Mouse (Mus musculus): ENCODE data around the gene Ucn2.

Ucn2 gene

DNA sequence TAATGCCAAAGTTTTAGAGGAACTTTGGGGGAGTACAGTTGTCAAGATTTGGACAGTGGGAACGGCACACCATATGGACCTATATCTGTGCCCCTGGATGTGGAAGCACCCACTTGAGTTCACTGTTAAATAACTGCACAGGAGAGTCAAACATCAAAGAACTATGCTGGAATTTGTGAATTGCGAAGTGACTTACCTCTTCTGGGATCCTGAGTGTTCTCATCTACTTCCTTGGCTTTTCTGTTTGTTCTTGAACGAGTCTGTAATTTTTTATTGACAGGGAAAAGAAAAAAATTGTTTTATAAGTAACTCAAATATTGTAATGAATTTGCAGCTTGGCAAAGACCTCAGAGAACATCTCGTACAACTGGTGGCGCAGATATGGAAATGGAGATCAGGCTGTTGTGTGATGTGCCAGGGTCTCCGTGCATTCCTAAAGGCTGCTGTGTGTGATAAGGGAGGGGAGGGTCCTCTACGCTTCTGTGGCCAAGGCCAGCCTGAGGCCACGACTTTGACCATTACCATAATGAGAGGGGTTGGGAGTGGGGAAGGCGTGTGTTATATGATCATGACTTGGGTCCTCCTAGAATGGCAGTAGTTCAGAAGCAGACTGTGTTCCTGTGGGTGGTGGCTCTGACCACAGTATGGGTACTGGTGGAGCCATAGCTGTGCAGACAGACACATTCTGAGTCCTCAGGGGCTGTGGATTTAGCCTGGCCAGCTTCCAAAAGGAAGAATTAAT is 7.0 kb downstream of the Ucn2 start:
- no peak for DNase-seq (ENCODE audit: low spot score)

DNA sequence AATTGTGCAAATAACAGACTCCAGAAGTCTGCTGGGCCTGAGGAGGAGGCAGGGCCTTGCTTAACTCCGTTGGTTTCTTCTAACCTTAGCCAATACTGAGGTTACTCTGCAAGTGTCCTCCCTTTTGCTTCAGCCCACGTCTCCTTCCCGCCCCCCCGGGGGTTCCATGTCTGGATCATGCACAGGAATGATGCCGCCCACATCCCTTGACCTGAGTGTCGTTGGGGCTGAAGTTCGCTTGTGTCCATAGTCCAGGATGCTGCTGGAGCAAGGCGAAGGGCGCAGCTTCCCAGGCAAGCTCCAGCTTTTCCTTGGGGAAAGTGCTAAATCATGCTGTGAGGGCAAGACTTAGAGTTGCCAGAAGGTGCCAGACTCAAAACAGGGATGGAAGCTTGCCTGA is 10.6 kb downstream of the Ucn2 start:
- DNase-seq (ENCODE audit: low spot score), result no peak

DNA sequence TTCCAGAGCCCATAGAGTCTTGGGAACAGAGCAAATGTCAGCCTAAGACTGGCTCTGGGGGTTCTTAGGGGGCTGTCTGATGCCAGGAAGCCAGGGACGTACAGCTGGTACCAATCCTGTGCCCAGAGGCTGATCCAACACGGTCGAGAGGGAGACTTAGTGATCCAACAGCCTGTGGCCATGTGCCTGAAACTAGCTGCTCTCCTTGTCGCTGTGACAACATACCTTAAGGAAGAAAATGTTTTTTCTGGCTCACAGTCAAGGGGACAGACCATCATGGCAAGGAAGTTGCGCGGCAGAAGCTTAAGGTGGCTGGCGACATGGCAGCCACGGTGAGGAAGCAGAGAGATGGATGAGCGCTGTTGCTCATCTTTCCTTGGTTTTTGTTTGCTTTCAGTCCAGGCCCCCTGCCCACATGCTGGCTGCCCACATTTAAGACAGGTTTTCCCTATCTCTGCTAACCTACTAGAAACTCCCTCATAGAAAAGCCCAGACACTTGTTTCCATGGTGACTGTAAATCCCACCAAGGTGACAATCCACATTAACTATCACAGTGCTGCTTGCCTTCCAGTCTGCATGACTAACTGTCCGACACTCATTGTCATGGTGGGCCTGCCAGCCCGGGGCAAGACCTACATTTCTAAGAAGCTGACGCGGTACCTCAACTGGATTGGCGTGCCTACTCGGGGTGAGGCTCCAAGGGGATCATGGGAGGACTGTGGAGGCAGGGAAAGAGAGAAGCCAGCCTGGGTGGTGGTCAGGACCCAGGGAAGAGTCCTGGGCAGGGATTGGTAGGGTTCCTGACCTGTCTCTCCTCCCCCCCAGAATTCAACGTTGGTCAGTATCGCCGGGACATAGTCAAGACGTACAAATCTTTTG is 12.7 kb downstream of the Ucn2 start:
- DNase-seq (ENCODE audit: low spot score), result no peak

DNA sequence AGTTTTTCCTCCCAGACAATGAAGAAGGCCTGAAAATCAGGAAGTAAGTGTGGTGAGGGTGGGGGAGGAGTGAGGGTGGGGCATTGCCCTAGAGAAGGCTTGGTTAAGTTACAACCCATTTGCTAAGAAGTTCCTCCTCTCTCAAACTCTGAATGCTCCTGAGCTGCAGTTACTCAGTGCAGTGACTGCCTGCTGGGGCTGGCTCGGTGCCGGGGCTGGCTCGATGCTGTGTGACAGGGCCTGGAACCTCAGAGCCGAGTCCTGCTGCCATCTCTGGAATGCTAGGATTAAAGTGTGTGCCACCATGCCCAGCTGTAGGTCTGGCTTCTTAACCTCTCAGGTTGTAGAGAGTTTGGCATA is 13.3 kb downstream of the Ucn2 start:
- no peak for DNase-seq (ENCODE audit: low spot score)

DNA sequence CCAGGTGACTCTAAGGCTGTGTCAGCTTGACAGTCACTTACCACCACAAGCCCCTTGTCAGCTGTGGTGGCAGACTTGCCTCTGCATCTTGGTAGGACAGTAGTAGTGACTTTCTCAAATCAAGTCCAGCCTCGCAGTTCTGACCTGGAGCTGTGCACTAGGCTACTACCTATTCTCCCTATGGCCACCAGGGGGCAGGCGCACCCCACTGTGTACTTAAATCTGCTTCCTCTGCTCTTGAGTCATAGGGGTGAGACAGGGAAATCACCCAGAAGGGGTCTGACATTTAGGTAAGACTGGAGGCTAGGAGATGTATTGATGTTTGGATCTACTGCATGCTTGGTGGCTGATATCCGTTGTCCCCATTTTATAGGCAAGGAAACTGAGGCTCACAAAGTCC is 14.9 kb downstream of the Ucn2 start:
- no peak for DNase-seq (ENCODE audit: low spot score)

DNA sequence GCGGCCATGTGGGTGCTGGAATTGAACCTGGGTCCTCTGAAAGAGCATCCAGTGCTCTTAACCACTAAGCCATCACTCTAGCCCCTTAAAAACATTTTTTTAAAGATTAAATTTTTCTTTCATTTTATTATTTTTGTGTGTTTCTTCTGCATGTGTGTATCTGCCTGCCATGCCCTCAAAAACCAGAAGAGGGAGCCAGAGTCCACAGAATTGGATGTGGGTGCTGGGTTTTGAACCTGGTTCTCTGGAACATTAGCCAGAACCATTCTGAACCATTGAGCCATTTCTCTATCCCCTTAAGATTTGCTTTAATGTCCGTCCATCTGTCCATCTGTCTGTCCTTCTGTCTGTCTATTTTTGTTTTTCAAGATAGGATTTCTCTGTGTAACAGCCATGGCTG is 17.4 kb downstream of the Ucn2 start:
- no peak for DNase-seq (ENCODE audit: low spot score)

DNA sequence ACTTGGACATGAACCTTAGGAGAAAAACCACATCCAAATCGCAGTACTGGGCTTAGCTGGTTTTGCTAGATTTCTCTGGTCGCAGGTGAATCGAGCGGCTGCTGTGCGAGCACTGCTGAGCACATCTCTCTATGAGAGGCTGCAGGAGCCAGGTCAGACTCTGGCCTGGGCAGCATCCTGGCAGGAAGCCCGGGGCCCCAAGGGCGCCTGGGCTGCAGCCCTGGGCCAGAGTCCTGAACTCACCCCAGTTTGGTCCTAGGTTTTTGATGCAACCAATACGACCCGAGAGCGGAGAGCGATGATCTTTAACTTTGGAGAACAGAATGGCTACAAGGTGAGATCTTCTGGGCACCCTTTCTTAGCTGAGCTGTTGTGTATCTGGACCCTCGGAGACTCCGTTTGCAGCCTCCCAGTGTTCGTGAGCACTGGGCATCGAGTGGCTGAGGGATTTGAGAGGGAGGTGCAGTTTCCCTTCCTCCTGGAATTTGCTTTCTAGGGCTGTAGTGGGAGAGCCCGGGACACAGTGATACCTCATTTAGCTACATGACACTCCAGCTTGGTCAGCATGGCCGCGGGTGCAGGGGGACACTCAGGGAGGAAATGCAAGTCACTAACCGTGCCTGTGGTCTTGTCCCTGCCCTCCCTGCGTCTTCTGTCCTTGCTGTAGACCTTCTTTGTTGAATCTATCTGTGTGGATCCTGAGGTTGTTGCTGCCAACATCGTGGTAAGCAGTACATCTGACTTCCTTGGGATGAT is 21.4 kb downstream of the Ucn2 start:
- no peak for DNase-seq (ENCODE audit: low spot score)

DNA sequence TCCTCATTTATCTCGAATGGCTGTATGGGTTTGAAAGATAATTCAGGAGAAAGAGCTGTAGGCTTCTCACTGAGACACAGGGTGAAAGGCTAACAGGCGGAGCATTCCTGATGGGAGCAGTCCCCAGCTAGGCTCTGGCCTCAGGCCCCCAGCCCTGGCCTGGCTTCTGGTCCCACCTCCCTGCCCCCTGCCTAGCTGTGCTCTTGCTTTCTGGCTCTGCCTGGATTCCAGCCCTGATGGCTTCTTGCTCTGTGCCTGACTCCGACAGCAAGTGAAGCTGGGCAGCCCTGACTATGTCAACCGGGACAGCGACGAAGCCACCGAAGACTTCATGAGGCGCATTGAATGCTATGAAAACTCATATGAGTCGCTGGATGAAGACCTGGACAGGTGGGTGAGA is 22.3 kb downstream of the Ucn2 start:
- no peak for DNase-seq (ENCODE audit: low spot score)

DNA sequence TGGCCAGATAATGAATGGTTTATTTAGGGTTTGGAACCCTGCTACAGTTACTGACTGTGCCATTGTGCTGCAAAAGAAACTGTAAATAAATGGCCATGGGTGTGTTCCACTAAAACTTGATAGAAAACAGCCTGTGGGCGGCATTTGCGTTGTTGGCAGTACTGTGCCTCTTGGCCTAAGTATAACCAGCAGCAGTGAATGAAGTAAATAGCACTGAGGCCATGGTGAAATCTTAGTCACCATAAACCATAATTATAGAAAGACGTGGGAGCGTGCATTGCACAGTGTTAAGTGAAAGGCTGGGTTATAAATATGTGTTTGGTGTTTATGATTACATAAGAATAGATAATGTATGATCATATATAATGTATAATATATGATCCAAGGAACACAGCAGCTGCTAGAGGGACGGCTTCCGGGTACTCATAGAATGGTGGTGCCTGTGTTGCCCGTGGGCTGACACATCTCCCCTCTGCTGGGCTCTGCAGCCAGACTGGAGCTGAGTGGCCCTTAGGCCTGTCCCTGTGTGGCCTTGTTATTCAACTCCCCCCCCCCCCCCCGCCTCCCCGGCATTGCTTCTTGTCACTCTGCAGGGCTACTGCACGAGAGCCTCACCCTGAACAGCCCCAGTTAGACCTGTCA is 23.3 kb downstream of the Ucn2 start:
- DNase-seq (ENCODE audit: low spot score), result no peak

DNA sequence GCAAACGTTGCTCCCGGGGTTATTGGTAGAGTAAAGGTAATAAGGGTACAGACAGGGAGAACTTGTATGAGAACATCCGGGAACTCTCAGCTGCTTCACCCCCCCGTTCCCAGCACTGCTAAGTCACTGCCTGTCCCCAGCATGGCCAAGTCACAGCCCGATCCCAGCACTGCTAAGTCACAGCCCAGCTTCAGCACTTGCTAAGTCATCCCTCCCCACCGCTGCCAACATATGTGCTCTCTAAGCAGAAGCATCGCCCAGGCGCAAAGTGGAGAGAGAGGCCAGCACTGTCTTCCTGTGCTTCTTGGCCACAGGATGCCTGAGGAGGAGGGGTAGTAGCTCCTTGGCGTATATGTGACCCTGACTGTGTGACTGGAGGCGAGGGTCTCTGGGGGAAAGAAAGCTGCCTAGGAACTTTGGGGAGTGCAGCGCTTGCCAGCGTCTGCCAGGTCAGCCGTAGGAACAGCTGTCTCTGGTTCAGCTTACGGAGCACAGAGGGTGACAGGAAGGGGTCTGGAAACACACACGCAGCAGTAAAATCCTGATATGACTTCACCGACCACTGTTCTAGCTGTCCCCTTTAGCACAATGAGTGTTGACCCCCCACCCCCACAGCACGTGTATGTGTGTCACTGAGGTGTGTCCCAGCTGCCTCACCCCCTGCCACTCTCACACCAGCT is 24.0 kb downstream of the Ucn2 start:
- no peak for DNase-seq (ENCODE audit: low spot score)

DNA sequence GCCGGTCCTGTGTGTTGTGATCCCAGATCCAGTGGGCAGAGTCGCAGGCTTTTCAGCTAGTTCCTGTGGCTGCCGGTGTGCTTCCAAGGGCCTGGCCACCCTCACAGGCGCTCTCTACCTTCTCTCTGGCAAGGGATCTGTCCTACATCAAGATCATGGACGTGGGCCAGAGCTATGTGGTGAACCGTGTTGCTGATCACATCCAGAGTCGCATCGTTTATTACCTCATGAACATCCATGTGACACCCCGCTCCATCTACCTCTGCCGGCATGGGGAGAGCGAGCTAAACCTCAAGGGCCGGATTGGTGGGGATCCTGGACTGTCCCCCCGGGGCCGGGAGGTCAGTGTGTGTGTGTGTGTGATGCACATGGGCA is 24.5 kb downstream of the Ucn2 start:
- DNase-seq (ENCODE audit: low spot score), result no peak

DNA sequence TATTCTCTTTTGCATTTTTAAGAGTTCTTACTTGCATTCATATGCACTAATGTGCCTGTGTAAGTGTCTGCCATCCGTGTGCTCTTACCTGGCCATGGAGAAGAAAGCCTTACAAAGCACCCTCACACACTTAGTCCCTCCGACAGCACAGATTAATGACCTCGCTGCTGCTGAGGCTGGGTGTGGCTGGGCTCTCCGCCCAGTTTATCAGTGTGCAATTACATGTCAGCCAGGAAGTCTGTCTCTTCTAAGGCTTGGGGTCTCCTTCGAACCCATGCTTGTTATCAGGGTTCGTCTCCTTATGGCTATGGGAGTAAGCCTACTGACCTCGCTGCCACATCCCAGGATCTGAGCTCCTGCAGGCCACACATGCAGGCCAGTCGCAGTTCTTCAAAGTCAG is 29.6 kb downstream of the Ucn2 start:
- no peak for DNase-seq (ENCODE audit: low spot score)

DNA sequence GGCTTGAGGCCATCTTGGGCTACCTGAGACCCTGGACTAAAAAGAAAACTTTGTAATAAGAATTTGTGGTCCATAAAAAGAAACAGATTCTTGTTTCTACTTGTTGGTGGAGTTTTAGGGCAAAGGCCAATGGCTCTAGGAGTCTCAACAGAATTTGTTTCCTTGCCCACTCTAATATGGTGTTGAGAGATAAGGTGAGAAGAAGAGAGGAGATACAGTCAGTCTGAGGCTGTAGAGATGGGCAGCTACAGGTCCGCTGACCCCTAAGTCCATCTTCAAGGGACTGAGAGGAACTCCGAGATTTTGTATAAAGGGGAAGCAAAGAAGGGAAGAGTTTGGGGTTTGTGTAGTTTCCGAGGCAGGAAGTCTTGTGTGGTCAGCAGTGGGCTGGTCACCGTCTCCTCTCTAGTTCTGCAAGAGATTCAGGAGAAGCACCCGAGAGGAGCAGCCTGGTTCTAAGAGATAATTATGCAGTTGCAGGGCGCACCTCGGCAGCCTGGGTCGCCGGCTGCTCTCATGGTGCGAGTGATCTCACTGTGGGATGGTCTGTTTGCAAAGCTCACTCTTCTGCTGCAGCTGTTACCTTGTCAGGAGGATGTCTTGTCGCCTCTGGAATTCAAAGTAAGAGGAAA is 31.3 kb downstream of the Ucn2 start:
- DNase-seq (ENCODE audit: low spot score), result no peak

DNA sequence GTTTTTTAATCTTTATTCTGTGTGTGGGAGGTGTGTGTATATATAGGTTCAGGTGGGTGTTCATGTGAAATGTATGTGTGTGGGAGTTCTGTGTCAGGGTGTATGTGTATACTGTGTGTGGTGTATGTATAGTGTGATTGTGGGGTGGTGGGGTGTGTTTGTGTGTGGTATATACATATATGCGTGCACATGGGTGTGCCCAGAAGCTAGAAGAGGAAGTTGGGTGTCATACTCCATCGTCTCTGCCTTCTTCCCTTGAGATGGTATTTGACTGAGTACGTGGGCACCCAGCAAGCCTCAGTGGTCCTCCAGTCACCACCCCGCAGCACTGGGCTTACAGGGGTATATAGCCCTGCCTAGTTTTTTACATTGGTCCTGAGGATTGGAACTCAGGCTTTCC is 35.6 kb downstream of the Ucn2 start:
- DNase-seq (ENCODE audit: low spot score), result no peak

DNA sequence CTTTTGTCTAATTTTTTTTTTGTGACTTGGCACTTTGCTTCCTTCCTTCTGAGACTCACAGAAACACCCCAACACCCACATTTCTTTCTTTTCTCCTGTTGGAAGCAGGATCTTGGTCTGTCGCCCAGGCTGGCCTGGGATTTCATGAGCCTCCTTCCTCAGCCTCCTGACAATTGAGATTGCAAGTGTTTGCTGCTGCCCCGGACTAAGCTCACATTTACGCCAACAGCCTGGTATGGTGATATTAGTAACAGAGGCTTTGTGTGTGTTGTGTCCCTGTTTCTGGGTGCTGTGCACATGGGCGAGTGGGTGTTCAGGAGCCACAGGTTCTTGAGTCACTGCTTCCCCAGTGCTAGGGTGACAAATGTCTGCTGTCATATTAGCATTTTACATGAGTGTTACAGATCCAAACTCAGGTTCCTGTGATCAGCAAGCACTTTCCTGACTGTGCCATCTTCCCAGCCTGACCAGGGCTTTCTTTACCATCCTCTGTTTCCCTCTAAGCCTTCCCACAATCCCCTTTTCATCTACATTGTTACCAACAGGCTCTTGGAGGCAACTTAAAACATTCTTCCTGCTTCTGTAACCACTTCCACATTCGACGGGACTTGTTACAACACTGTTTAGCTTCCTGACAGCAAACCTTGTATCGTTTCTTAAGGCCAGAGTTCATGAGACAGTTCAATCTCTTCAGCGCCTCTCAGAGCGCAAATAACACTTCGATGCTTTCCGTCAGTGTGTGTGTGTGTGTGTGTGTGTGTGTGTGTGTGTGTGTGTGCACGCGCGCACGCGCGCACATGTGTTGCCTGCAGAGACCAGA is 37.3 kb downstream of the Ucn2 start:
- DNase-seq (ENCODE audit: low spot score), result no peak

DNA sequence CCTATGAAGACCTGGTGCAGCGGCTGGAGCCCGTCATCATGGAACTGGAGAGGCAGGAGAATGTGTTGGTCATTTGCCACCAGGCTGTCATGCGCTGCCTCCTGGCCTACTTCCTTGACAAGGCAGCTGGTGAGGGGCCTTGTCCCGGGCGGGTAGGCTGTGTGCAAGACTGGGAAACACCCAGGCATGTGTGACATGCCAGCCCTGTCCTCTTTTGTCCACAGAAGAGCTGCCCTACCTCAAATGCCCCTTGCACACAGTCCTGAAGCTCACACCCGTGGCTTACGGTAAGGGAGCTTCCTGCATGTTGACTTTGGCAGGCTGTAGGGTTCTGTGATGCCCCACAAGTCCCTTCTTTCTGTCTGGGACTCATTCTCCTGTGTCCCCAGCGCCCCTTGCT is 41.7 kb downstream of the Ucn2 start:
- no peak for DNase-seq (ENCODE audit: low spot score)

DNA sequence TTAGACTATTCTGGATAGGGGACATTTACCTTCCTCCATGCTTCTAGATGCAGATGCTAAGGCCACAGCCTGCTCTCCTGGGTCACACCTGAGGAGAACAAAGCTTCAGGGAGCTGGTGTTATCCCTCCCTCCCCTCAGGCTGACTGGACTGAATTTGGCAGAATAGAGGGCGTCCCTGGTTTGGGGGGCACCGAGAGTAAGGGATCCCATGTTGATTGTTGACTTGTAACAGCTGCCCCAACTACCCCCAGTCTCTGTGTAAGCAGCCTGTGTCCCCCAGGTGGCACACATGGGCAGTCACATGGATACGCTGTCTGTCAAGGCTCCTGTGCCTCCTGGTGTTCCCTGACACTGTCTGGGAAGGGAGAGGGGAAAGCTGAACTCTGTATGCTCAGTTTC is 42.6 kb downstream of the Ucn2 start:
- DNase-seq (ENCODE audit: low spot score), result no peak

DNA sequence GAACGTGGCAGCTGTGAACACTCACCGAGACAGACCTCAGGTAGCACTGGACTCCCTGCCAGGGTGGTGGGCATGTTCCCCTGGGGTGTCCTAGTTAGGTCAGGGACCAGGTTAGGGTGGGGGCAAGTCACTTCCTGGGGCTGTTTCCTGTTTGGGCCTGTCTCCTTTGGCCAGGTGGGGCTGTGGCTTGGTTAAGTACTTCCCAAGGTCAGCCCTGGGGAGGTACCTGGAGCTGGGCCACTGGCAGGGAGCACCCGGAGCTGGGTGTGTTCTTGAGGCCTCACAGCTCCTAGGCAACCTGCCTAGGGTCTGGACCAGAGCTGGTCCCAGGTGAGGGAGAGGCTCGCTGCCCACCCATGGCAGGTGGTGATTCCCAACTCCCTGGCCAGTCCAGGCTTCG is 43.1 kb downstream of the Ucn2 start:
- no peak for DNase-seq (ENCODE audit: low spot score)

DNA sequence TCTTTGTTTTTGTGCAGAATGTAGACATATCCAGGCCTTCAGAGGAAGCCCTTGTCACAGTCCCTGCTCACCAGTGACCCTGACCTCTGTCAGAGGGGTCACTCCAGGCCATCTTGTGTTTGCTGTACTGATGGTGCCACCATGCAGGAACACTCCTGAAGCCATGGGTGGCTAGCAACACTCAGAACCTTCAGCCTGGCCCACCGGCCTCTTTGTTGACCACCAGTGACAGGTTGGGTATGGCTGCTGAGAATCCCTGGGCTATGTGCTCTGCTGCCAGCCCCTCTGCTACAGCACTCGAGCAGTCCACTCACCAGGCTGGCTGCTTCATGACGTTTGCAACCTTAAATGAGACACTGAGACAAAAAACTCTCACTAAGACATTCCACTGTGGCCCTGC is 44.5 kb downstream of the Ucn2 start:
- DNase-seq (ENCODE audit: low spot score), result no peak

DNA sequence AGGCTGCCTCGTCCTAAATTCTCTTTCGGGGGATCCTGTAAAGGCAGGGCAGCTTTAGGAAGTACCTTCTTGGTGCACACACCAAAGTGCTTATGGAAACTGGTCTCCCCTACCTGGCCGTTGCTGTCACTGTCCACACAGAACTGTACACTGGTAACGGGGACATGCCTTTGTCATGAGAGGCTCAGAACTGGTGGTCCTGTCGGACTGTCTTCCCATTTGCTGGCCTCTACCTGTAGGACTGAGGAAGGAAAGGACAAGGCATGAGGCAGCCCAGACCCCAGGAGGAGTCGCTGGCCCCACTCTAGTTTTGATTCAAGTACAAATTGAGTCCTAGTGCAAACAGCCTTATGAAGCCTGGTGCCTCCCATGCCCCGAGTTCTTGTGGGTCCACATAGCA is 45.2 kb downstream of the Ucn2 start:
- no peak for DNase-seq (ENCODE audit: low spot score)

DNA sequence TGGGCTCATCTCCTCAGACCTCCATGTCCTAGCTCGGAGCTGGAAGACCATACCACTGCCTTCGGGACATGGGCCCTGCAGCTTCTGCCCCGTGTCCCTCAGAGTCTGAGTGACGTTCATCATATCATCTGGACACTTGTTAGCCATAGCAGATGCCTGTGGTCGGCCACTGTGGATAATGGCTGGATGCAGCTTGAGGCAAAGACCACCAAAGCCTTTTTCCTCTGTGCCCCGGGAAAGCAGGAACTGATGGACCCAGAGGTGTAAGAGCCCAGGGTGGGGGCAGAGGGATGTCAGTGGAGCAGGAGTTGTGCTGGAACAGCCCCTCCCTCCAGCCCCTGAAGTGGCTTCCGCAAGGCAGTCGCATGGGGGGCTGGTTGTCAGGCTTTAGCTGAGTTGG is 45.9 kb downstream of the Ucn2 start:
- no peak for DNase-seq (ENCODE audit: low spot score)
